23 mouse cellular contexts compared by ENCODE assay signal in the genomic region with DNA sequence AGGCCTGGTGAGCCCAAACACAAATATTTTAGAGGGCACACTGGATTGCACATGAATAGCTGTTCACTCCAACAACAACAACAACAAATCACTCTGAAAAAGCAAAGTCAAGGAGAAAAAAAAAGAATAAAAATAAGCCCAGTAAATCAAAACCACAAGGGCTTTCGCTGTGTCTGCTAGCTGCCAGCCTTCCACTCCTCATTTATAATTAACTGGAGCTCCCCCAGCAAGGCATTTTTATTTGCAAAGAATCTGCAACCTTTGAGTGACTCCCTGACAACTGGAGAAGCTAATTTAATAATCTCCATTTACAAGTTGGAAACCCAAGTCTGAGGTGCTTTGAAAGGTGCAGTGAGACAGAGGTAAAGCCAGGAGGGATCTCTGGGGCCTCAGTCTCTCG.
A peak's percentile ranks its signal among the peaks of the same experiment; 100 is the strongest.
DNase-seq lines count a peak whose midpoint lies in the region; ATAC-seq and TF ChIP-seq lines count a peak whose summit lies in the region.
"Had no signal": no experiment of that assay in that cellular context is flagged by ENCODE, and none has a peak within 500 bp of the region (broad histone marks: within the 10 kb centered on the region; RNA-seq: fewer than 3 reads in every experiment).

No protein-coding gene starts in this region.

- H3K36me3 ChIP-seq in hindbrain, embryonic 12.5 days, result 0 out of 2 replicates have a peak, but pooled peaks cover 3% of the 10 kb centered on the region
- no peaks in the 10 kb centered on the region for H3K36me3 ChIP-seq in hindbrain, embryonic 10.5 days
- no peaks in the 10 kb centered on the region for H3K36me3 ChIP-seq in midbrain, embryonic 11.5 days (ENCODE audit: control insufficient read depth, insufficient read depth, low read length)
- H3K36me3 ChIP-seq in midbrain, embryonic 10.5 days, result no peaks in the 10 kb centered on the region
- H3K36me3 ChIP-seq in midbrain, embryonic 14.5 days (ENCODE audit: control insufficient read depth, insufficient read depth, low read length), result peaks cover 8% of the 10 kb centered on the region; the same call in 1 of the 2 replicates
- H3K36me3 ChIP-seq: embryonic facial prominence, embryonic 12.5 days; forebrain, embryonic 12.5 days; liver, embryonic 13.5 days; stomach, embryonic 15.5 days had no signal

- H3K27ac ChIP-seq in hindbrain, embryonic 12.5 days, result 0 out of 2 replicates have a peak overlapping the region, but pooled peaks have one; percentile 35
- no peak overlapping the region for H3K27ac ChIP-seq in hindbrain, embryonic 10.5 days
- H3K27ac ChIP-seq in midbrain, embryonic 11.5 days (ENCODE audit: low read depth, low read length), result no peak overlapping the region
- no peak overlapping the region for H3K27ac ChIP-seq in midbrain, embryonic 10.5 days (replicated peaks)
- H3K27ac ChIP-seq in midbrain, embryonic 14.5 days (replicated peaks; ENCODE audit: low read depth, low read length), result peak overlapping the region; percentile 74
- H3K27ac ChIP-seq: embryonic facial prominence, embryonic 12.5 days; forebrain, embryonic 12.5 days; heart, adult 2 months; heart, embryonic 13.5 days; kidney, postnatal 0 days; liver, embryonic 13.5 days; stomach, embryonic 15.5 days had no signal

- H3K4me2 ChIP-seq in hindbrain, embryonic 12.5 days (replicated peaks), result no peak overlapping the region
- H3K4me2 ChIP-seq in midbrain, embryonic 11.5 days, result no peak overlapping the region
- no peak overlapping the region for H3K4me2 ChIP-seq in midbrain, embryonic 14.5 days (ENCODE audit: low read length)
- H3K4me2 ChIP-seq: embryonic facial prominence, embryonic 12.5 days; forebrain, embryonic 12.5 days; heart, embryonic 13.5 days; liver, embryonic 13.5 days; lung, embryonic 14.5 days; stomach, embryonic 15.5 days had no signal

- ATAC-seq in hindbrain, embryonic 12.5 days (ENCODE audit: low FRiP score), result no peak
- ATAC-seq in midbrain, embryonic 11.5 days (ENCODE audit: low FRiP score), result no peak
- ATAC-seq in midbrain, embryonic 14.5 days (ENCODE audit: low FRiP score, low TSS enrichment), result no peak

- no peak for TF ChIP-seq CTCF in lung, adult 2 months (IDR thresholded peaks at IDR 0.05; ENCODE audit: insufficient read depth, low read length)

- WGBS in hindbrain, embryonic 12.5 days, result 77% methylated on average over 2 of the region's 2 CpGs
- WGBS in hindbrain, embryonic 10.5 days, result 82% methylated on average over 2 of the region's 2 CpGs
- WGBS in midbrain, embryonic 11.5 days, result 70% methylated on average over 2 of the region's 2 CpGs
- 82% methylated on average over 2 of the region's 2 CpGs for WGBS in midbrain, embryonic 10.5 days
- WGBS in midbrain, embryonic 14.5 days, result 50% methylated on average over 2 of the region's 2 CpGs
- 90% methylated on average over 2 of the region's 2 CpGs for WGBS in lung, adult 2 months

- H3K4me3 ChIP-seq in hindbrain, embryonic 12.5 days, result no peak overlapping the region
- H3K4me3 ChIP-seq in hindbrain, embryonic 10.5 days, result no peak overlapping the region
- no peak overlapping the region for H3K4me3 ChIP-seq in midbrain, embryonic 11.5 days (ENCODE audit: low read depth, low read length)
- no peak overlapping the region for H3K4me3 ChIP-seq in midbrain, embryonic 10.5 days
- H3K4me3 ChIP-seq in midbrain, embryonic 14.5 days (replicated peaks; ENCODE audit: low read depth, low read length), result no peak overlapping the region
- H3K4me3 ChIP-seq in lung, adult 2 months (replicated peaks; ENCODE audit: extremely low read depth, low read depth, low read length), result no peak overlapping the region
- H3K4me3 ChIP-seq: embryonic facial prominence, embryonic 12.5 days; forebrain, embryonic 12.5 days; heart, adult 2 months; heart, embryonic 13.5 days; liver, embryonic 13.5 days; megakaryocyte, embryonic 14.5 days; stomach, embryonic 15.5 days had no signal

- H3K9ac ChIP-seq in hindbrain, embryonic 12.5 days, result no peak overlapping the region
- no peak overlapping the region for H3K9ac ChIP-seq in midbrain, embryonic 11.5 days (ENCODE audit: low read length)
- no peak overlapping the region for H3K9ac ChIP-seq in midbrain, embryonic 14.5 days (replicated peaks; ENCODE audit: low read length)
- H3K9ac ChIP-seq: embryonic facial prominence, embryonic 12.5 days; forebrain, embryonic 12.5 days; heart, embryonic 13.5 days; liver, embryonic 13.5 days; lung, embryonic 14.5 days; stomach, embryonic 15.5 days had no signal

- TF ChIP-seq POLR2A in lung, adult 2 months (IDR thresholded peaks at IDR 0.05; ENCODE audit: borderline replicate concordance, extremely low read depth, low read depth, low read length), result no peak

- H3K27me3 ChIP-seq in hindbrain, embryonic 12.5 days, result no peaks in the 10 kb centered on the region
- no peaks in the 10 kb centered on the region for H3K27me3 ChIP-seq in hindbrain, embryonic 10.5 days (ENCODE audit: insufficient read depth, poor library complexity, severe bottlenecking)
- no peaks in the 10 kb centered on the region for H3K27me3 ChIP-seq in midbrain, embryonic 11.5 days (ENCODE audit: control insufficient read depth, insufficient read depth, low read length)
- no peaks in the 10 kb centered on the region for H3K27me3 ChIP-seq in midbrain, embryonic 10.5 days (ENCODE audit: low read depth, poor library complexity, severe bottlenecking)
- H3K27me3 ChIP-seq in midbrain, embryonic 14.5 days (ENCODE audit: control insufficient read depth, insufficient read depth, low read length), result no peaks in the 10 kb centered on the region
- H3K27me3 ChIP-seq: embryonic facial prominence, embryonic 12.5 days; forebrain, embryonic 12.5 days; heart, embryonic 13.5 days; liver, embryonic 13.5 days; stomach, embryonic 15.5 days had no signal

- peaks cover 26% of the 10 kb centered on the region for H3K4me1 ChIP-seq in hindbrain, embryonic 12.5 days
- H3K4me1 ChIP-seq in hindbrain, embryonic 10.5 days (replicated peaks), result peaks cover 33% of the 10 kb centered on the region
- peaks cover 6% of the 10 kb centered on the region for H3K4me1 ChIP-seq in midbrain, embryonic 11.5 days (ENCODE audit: control insufficient read depth, insufficient read depth, low read length)
- peaks cover 27% of the 10 kb centered on the region for H3K4me1 ChIP-seq in midbrain, embryonic 10.5 days
- peaks cover 33% of the 10 kb centered on the region for H3K4me1 ChIP-seq in midbrain, embryonic 14.5 days (ENCODE audit: control insufficient read depth, insufficient read depth, low read length)
- peaks cover 30% of the 10 kb centered on the region for H3K4me1 ChIP-seq in lung, adult 2 months (ENCODE audit: control insufficient read depth, insufficient read depth, low read length)

- DNase-seq in hindbrain, embryonic 10.5 days (ENCODE audit: low spot score), result no peak
- DNase-seq in midbrain, embryonic 11.5 days (ENCODE audit: low spot score, missing footprints), result peak; percentile 57
- no peak for DNase-seq in midbrain, embryonic 10.5 days (ENCODE audit: low spot score)
- DNase-seq in midbrain, embryonic 14.5 days, result peak; percentile 48
- no peak for DNase-seq in lung, adult 2 months
- no peak for DNase-seq in left cerebral cortex, postnatal 25 days (ENCODE audit: low spot score in 2 of 2)
- DNase-seq: cerebellum, adult 18-20 months; cerebellum, postnatal 14 days; gastrocnemius, postnatal 36 days; heart, adult 2 months; heart, postnatal 14 days; kidney, adult 18-20 months; liver, embryonic 13.5 days; lung, embryonic 14.5 days; lung, postnatal 36 days; thymus, postnatal 36 days had no signal

- H3K9me3 ChIP-seq in hindbrain, embryonic 12.5 days (replicated peaks), result no peaks in the 10 kb centered on the region
- no peaks in the 10 kb centered on the region for H3K9me3 ChIP-seq in hindbrain, embryonic 10.5 days
- no peaks in the 10 kb centered on the region for H3K9me3 ChIP-seq in midbrain, embryonic 11.5 days (ENCODE audit: control insufficient read depth, low read length)
- no peaks in the 10 kb centered on the region for H3K9me3 ChIP-seq in midbrain, embryonic 10.5 days (replicated peaks)
- H3K9me3 ChIP-seq in midbrain, embryonic 14.5 days (ENCODE audit: control insufficient read depth, low read length), result no peaks in the 10 kb centered on the region
- H3K9me3 ChIP-seq: embryonic facial prominence, embryonic 12.5 days; forebrain, embryonic 12.5 days; heart, embryonic 13.5 days; liver, embryonic 13.5 days; megakaryocyte, embryonic 14.5 days; stomach, embryonic 15.5 days had no signal

- intact Hi-C loops in left cerebral cortex, postnatal 25 days (cut with DNase I), result no loop called here

Comparison
In these comparisons a context has a peak if more than half of its experiments do, and no peak if none do; other contexts are left out.
1. H3K27ac ChIP-seq: peak in hindbrain, embryonic 12.5 days (single experiment) and midbrain, embryonic 14.5 days (single experiment); none in hindbrain, embryonic 10.5 days (single experiment), midbrain, embryonic 11.5 days (single experiment) and midbrain, embryonic 10.5 days (single experiment).
2. DNase-seq: peak in midbrain, embryonic 11.5 days (single experiment) and midbrain, embryonic 14.5 days (single experiment); none in hindbrain, embryonic 10.5 days (single experiment), midbrain, embryonic 10.5 days (single experiment), lung, adult 2 months (single experiment) and left cerebral cortex, postnatal 25 days (0 of 2).